Mouse (Mus musculus): Measurements from ENCODE around the gene Cbx3. TPM values are rescaled to one million over a fixed set of nuclear protein-coding genes. Genes with fewer than 3 reads are reported as not detected.
A peak's percentile ranks its signal among the peaks of the same experiment; 100 is the strongest.

Cbx3 gene
- 285 and 331 TPM in 2 replicates for polyA plus RNA-seq (2015; fragmentation: Nextera tagmentation; extraction: Ambion mirVana)

DNA sequence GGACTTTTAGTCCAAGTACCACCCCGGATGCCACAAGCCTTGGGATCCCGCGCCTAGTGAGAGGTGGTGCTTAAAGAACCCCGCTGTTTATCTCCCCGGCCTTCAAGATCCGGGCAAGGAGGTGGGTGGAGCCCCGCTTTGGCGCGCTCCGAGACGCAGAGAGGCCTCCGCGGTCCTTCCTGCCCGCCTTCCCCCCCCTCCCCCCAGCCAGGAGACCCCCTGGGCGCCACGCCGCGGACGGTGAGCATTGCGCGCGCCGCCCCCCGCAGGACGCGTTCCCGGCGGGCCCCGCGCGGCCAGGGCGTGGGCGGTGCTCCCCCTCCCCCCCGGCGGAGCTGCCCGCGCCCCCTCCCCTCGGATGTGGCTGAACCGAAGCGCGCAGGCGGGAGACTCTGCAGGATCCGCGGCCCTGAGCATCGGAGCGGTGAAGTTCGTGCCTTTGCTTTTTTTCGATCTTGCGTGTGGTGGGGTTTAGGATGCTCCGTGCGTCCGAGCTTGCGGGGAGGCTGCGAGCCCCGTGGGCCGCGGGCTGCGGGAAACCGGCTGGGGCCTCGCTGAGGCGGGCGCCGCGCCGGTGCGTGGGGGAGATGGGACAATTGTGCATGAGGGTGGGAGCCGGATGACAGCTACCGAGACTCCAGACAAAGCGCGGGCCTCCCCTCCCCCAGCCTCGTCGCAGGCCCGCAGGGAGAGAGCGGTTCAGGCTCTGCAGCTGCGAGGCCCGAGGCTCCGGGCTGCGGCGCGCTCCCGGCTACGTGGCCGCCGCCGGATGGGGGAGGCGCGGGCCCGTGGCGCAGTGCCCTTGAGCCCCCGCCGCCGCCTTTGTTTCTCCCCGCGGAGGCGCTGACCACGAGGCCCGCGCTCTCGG is at the start of gene Cbx3:
Cbx3 (plus strand) TSS at position 50 of the 868 bp plus-strand sequence.
- peak within 1 kb of the TSS; percentile 67 for H3K4me2 ChIP-seq
- H3K27me3 ChIP-seq, result no peaks in the 10 kb centered on the region
- peaks cover 50% of the 10 kb centered on the region for H3K4me1 ChIP-seq (replicated peaks)
- peak within 1 kb of the TSS; percentile 100 for H3K9ac ChIP-seq
- H3K4me3 ChIP-seq (replicated peaks), result peak within 1 kb of the TSS; percentile 97
- DNase-seq, result peak; percentile 62
- under 1% methylated on average over 79 of the region's 99 CpGs for WGBS (ENCODE audit: insufficient replicate concordance)
- H3K27ac ChIP-seq, result peak within 1 kb of the TSS; percentile 98
- ATAC-seq (ENCODE audit: low read depth), result peak; percentile 81
- no peaks in the 10 kb centered on the region for H3K9me3 ChIP-seq (replicated peaks)
- H3K36me3 ChIP-seq, result peaks cover 54% of the 10 kb centered on the region

DNA sequence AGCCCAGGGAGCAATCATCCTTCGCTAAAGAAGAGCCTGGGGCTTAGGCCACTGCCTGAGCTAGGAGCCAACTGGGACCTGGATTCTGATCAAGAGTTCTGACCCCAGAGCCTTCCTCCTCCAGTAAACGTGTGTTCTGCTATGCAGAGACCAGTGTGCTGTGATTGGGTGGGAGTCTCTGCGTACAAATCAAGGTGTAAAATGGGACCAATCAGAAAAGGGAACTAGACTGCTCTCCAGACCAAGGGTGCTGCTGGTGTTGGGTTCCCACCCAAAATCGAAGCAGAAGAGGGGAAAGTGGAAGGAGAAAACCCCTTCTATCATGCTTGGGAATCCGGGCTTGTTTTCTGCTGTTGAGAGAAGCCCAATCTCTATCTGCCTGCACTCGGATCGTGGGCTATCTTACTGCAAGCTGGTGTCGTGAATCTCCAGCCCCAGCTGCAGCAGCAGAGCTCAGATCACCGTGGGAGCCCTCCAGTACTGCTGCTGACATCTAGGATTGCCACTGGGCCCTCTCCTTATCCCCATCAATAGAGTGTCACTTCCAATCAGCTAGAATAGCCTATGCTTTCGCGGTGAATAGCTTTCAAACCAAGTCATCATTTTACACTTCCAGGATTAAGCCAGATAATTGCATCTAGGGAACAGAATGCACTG is 46.6 kb upstream of the Cbx3 start:
- Histone ChIP-seq H3K9me3 (replicated peaks) (no peaks in the 10 kb centered on the region), H3K27ac (no peak overlapping the region), H3K4me1 (replicated peaks) (peaks cover 20% of the 10 kb centered on the region), H3K9ac (no peak overlapping the region), H3K27me3 (0 out of 2 replicates have a peak, but pooled peaks cover 4% of the 10 kb centered on the region), H3K4me3 (replicated peaks) (no peak overlapping the region), H3K36me3 (no peaks in the 10 kb centered on the region), H3K4me2 (no peak overlapping the region)
- 36% methylated on average over 11 of the region's 11 CpGs for WGBS (ENCODE audit: insufficient replicate concordance)
- ATAC-seq (ENCODE audit: low read depth), result no peak; the same call in 1 of the 2 replicates
- DNase-seq, result no peak

DNA sequence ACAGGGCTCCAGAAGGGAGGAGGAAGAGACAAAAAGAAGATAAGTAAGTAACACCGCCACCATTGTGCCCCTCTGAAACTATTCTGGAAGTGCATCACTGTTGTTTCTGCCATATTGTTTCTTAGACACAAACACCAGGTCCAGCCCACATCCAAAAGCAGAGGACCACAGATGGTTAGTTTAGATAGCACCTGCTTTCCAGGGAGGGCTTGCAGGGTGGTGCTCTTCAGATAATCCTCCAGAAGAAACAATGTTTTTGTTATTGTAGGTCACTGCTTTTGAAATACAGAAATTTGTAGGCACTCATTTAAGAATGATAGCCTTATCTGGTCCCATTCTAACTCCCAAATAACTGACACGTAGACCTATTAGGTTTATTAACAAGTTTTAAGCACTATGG is 45.6 kb upstream of the Cbx3 start:
- Histone ChIP-seq H3K9me3 (replicated peaks) (no peaks in the 10 kb centered on the region), H3K4me3 (replicated peaks) (no peak overlapping the region), H3K4me1 (replicated peaks) (peaks cover 20% of the 10 kb centered on the region), H3K27ac (no peak overlapping the region), H3K36me3 (no peaks in the 10 kb centered on the region), H3K9ac (no peak overlapping the region), H3K4me2 (no peak overlapping the region), H3K27me3 (0 out of 2 replicates have a peak, but pooled peaks cover 4% of the 10 kb centered on the region)
- ATAC-seq (ENCODE audit: low read depth) (peak; percentile 60; the same call in 1 of the 2 replicates), DNase-seq (peak; percentile 6)
- WGBS (ENCODE audit: insufficient replicate concordance), result 39% methylated on average over 2 of the region's 2 CpGs

DNA sequence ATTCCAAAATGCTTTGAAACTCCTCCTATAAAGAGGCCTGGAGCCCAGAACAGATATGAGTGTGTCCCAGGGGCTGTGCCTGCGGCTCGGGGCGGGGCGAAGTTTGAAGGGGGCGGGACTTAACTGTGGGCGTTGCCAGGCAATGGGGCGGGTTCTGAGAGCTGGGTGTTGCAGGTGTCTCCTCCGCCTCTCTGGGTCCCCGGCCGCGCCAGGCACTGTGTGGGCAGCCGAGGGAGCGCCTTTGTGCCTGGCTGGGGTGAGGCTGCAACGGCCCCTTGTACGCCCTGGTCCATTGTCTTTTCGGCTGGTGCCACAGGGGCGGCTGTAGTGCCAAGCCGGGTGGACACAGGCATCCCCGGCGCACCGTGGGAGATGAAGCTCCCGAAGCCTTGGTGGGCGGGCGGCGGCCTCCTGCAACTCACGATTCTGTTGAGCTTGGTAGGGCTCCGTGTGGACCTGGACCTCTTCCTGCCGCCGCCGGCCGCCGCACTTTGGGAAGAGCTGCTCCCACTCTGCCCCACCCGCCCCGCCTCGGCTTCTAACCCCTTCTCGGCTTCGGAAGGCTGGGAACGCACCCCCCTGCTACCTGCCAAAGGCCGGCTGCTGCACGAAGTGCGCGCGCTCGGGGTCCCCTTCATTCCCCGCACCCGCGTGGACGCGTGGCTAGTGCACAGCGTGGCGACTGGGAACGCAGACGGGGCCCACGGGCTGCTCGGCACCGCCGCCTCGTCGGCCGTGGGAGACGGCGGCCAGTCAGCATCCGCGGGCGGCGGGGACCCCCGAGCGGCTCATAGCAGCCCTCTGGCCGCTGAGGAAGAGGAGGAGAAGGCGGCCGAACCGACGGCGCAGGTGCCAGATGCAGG is 37.4 kb upstream of the Cbx3 start, which contains the start of gene Nfe2l3:
Nfe2l3 (plus strand) TSS at position 136 of the 863 bp plus-strand sequence.
- H3K4me3 ChIP-seq (replicated peaks), result peak within 1 kb of the TSS; percentile 56
- H3K9me3 ChIP-seq (replicated peaks), result no peaks in the 10 kb centered on the region
- H3K27ac ChIP-seq, result no peak within 1 kb of the TSS
- ATAC-seq (ENCODE audit: low read depth), result peak; percentile 93
- peaks cover 78% of the 10 kb centered on the region for H3K27me3 ChIP-seq
- 2% methylated on average over 74 of the region's 74 CpGs for WGBS (ENCODE audit: insufficient replicate concordance)
- peak within 1 kb of the TSS; percentile 17; the same call in 1 of the 2 replicates for H3K9ac ChIP-seq
- H3K36me3 ChIP-seq, result no peaks in the 10 kb centered on the region
- H3K4me2 ChIP-seq, result peak within 1 kb of the TSS; percentile 75
- H3K4me1 ChIP-seq (replicated peaks), result peaks cover 16% of the 10 kb centered on the region
- peak; percentile 62 for DNase-seq

DNA sequence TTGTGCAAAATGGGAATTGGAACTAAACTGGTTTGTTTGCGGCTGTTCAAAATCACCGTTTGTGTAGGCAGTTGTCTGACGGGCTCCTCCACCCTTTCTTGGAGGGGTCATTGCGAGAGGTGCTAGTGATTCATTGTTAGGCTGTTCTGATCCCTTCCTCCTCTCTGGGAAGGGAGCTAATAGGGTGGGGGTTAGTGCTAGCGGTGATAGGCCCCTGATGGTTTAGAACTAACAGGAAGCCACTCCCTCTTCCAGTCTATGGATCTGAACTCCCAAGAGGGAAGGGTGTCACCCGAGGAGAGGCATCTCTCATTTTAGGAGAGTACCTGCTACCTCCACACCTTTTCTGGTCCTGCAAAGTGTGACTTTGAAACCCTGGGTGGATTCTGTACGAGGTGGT is 35.9 kb upstream of the Cbx3 start:
- DNase-seq, result no peak
- 34% methylated on average over 7 of the region's 7 CpGs for WGBS (ENCODE audit: insufficient replicate concordance)

DNA sequence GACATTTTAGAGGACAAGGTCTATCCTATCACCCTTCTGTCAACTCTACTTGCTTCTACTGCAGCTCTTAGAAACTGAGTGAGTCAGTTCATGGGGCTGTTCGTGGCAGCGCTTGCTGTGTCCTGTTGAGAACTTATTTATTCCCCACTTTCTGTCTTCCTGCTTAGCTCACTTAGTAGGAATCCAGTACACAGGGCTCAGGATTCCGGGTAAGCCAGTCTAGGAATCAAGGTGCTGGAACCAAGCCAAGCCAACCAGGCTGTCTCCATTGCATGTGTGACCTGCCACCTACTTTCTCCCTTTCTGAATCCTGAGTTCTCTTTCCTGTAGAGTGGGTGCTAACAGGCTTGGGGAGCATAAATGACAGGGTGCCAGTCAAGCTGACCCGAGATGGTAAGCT is 32.5 kb upstream of the Cbx3 start:
- H3K4me3 ChIP-seq (replicated peaks), result no peak overlapping the region
- H3K36me3 ChIP-seq, result no peaks in the 10 kb centered on the region
- no peak overlapping the region for H3K4me2 ChIP-seq
- no peaks in the 10 kb centered on the region for H3K9me3 ChIP-seq (replicated peaks)
- H3K27ac ChIP-seq, result no peak overlapping the region
- peaks cover 9% of the 10 kb centered on the region for H3K4me1 ChIP-seq (replicated peaks)
- no peak overlapping the region for H3K9ac ChIP-seq
- WGBS (ENCODE audit: insufficient replicate concordance), result 57% methylated on average over 4 of the region's 4 CpGs
- peaks cover 69% of the 10 kb centered on the region for H3K27me3 ChIP-seq
- DNase-seq (no peak), ATAC-seq (ENCODE audit: low read depth) (no peak)

More for the DNA sequence above, 35.9 kb upstream of the Cbx3 start:
- H3K4me3 ChIP-seq (replicated peaks), result no peak overlapping the region
- H3K9me3 ChIP-seq (replicated peaks), result no peaks in the 10 kb centered on the region
- H3K36me3 ChIP-seq, result no peaks in the 10 kb centered on the region
- no peak overlapping the region for H3K4me2 ChIP-seq
- ATAC-seq (ENCODE audit: low read depth), result no peak
- no peak overlapping the region for H3K9ac ChIP-seq
- H3K27me3 ChIP-seq, result peaks cover 89% of the 10 kb centered on the region
- peaks cover 16% of the 10 kb centered on the region for H3K4me1 ChIP-seq (replicated peaks)
- no peak overlapping the region for H3K27ac ChIP-seq

DNA sequence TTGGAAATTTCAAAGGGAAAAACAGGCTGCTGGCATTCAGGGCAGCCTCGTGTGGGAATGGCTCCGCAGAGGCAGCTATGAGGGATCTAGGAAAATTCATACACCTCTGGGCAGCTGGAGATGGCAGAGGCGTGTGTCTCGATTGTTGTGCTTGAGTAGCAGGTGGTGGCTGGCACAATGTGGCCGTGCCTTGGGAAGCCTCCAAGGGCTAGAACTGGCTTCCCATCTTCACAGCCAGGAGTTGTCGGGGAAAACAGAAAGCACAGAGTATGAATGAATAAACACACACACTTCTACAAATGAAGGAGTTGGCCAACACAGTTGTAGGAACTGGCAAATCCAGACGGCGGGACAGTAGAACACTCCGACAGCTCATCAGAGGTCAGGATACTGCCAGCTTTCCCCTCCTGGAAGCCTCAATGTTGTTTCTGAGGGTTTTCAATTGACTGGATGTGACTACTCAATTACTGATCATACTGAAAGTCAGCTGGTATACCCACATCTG is 31.3 kb upstream of the Cbx3 start:
- H3K9ac ChIP-seq, result no peak overlapping the region
- H3K4me2 ChIP-seq, result no peak overlapping the region
- no peaks in the 10 kb centered on the region for H3K9me3 ChIP-seq (replicated peaks)
- no peak overlapping the region for H3K27ac ChIP-seq
- peaks cover 57% of the 10 kb centered on the region for H3K27me3 ChIP-seq
- H3K36me3 ChIP-seq, result no peaks in the 10 kb centered on the region
- DNase-seq, result no peak
- H3K4me1 ChIP-seq (replicated peaks), result no peaks in the 10 kb centered on the region
- no peak overlapping the region for H3K4me3 ChIP-seq (replicated peaks)
- 71% methylated on average over 9 of the region's 9 CpGs for WGBS (ENCODE audit: insufficient replicate concordance)
- no peak for ATAC-seq (ENCODE audit: low read depth)

DNA sequence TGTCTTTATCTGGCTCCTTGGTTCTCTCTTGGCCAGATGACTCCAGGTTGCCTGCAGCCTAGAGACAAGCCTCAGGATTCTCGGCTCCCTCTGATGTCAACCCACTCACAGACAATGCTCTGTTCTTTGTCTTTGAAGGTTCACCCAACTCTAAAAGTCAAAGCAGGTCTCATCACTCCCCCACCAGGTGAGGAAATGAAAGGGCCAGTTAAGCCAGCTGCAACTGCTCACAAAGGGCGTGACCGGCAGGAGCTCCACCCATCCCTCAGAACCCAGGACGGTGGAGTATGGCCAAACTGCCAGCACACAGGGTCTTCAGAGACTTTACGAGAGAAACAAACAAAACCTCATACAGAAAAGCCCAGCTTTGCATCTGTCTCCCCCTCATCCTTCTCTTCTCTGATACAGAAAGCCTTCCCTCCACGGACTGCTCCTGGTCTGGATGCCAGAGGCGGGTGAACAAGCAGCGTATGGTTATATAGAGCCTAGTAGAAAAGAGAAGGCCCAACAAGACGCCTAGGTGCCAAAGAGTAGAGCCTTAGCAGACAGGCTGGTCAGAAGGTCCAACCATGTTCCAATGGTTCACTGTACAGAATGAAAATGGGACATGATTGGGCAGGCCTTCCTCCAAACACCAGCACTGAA is 27.8 kb upstream of the Cbx3 start:
- no peak overlapping the region for H3K4me2 ChIP-seq
- no peaks in the 10 kb centered on the region for H3K4me1 ChIP-seq (replicated peaks)
- no peak overlapping the region for H3K4me3 ChIP-seq (replicated peaks)
- H3K36me3 ChIP-seq, result no peaks in the 10 kb centered on the region
- no peak overlapping the region for H3K9ac ChIP-seq
- 51% methylated on average over 9 of the region's 9 CpGs for WGBS (ENCODE audit: insufficient replicate concordance)
- peaks cover 29% of the 10 kb centered on the region for H3K27me3 ChIP-seq
- no peak for DNase-seq
- H3K9me3 ChIP-seq (replicated peaks), result no peaks in the 10 kb centered on the region
- no peak for ATAC-seq (ENCODE audit: low read depth)
- no peak overlapping the region for H3K27ac ChIP-seq

DNA sequence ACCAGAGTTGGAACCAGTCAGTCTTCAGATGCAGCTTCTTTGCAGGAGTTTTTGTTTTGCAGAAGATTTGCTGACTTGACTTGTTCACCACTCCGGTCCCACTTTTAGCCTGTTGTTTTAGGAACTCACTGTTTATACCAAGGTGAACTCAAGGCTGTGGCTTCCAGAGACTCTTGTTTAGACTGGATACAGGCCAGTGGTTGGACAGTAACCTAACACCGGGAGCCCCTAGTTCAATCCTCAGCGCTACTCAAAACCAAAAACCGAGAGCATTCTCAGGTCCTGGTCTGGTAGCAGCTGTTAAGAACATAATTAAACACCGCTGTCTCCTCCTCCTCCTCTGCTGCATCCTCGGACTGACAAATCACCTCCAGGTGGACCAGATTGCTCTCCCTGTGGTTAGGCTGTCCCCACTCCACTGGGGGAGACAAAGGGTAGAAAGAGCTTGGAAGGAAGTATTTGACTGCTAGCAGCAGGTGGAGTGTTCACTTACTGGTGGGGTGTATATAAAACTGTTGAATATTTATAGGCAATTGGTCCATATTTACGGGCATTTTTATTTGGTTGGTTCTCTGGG is 17.1 kb upstream of the Cbx3 start:
- Histone ChIP-seq H3K27me3 (no peaks in the 10 kb centered on the region), H3K9me3 (replicated peaks) (no peaks in the 10 kb centered on the region), H3K36me3 (peaks cover 10% of the 10 kb centered on the region), H3K4me1 (replicated peaks) (peaks cover 16% of the 10 kb centered on the region), H3K27ac (no peak overlapping the region), H3K4me2 (no peak overlapping the region), H3K9ac (no peak overlapping the region), H3K4me3 (replicated peaks) (no peak overlapping the region)
- 71% methylated on average over 7 of the region's 7 CpGs for whole genome bisulfite sequencing (ENCODE audit: insufficient replicate concordance)
- ATAC-seq (ENCODE audit: low read depth), result no peak
- no peak for DNase-seq

DNA sequence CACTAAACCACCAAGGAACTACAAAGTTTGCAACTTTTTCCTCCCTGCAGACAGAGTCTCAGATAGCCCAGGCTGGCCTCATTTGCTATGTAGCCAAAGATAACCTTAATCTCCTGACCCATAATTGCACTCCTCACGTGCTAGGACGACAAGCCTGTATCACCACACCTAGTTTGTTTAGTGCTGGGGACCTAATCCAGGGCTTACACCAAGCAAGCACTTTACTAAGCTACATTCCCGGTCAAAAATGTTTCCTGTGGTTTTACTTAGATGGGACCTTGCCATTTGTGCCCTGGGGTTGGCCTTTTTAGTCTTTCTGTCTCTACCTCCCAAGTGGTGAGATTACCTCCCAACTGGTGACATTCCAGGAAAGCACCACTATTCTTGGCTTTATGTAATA is 15.2 kb upstream of the Cbx3 start:
- H3K27me3 ChIP-seq, result no peaks in the 10 kb centered on the region
- ATAC-seq (ENCODE audit: low read depth) (no peak), DNase-seq (no peak)
- H3K9me3 ChIP-seq (replicated peaks), result no peaks in the 10 kb centered on the region
- WGBS (ENCODE audit: insufficient replicate concordance), result 21% methylated on average over 3 of the region's 3 CpGs
- H3K27ac ChIP-seq, result no peak overlapping the region
- no peak overlapping the region for H3K9ac ChIP-seq
- no peak overlapping the region for H3K4me2 ChIP-seq
- peaks cover 25% of the 10 kb centered on the region for H3K36me3 ChIP-seq
- H3K4me3 ChIP-seq (replicated peaks), result no peak overlapping the region
- H3K4me1 ChIP-seq (replicated peaks), result peaks cover 16% of the 10 kb centered on the region

Measured in liver, embryonic 13.5 days (tissue).